Mouse (Mus musculus) MEL (cell line): ENCODE data around the gene Ifna11.
"Not testable (repeated sequence)": the region's sequence is repeated elsewhere in the genome, so short reads cannot be mapped to it uniquely, and the experiment has no call there.

Source experiments
- CHD2 ChIP-seq: IDR thresholded peaks from 2 replicates; pipeline ENCODE4 v1.6.1; 2011; ENCODE audit warnings: low read length, improper control_type of control experiment
- CTCF ChIP-seq, 3 experiments: IDR thresholded peaks in 2 of 3; conservative IDR thresholded peaks in 1 of 3; 2 replicates each; pipeline ENCODE4 v1.5.1; 2011 to 2012; ENCODE audit warnings: low read length in 3 of 3, low read depth in 2 of 3, mild to moderate bottlenecking in 2 of 3, improper control_type of control experiment in 1 of 3, inconsistent platforms in 1 of 3, mixed read lengths in 1 of 3, moderate library complexity in 1 of 3; ENCODE audit not compliant: control insufficient read depth in 1 of 3, insufficient read depth in 1 of 3, poor library complexity in 1 of 3, severe bottlenecking in 1 of 3
- ELF1 ChIP-seq: IDR thresholded peaks from 2 replicates; pipeline ENCODE4 v1.6.1; 2014; ENCODE audit warnings: low read depth, mild to moderate bottlenecking, inconsistent platforms, low read length, improper control_type of control experiment, moderate library complexity
- GATA1 ChIP-seq: IDR thresholded peaks from 2 replicates; pipeline ENCODE4 v1.6.1; 2011; ENCODE audit warnings: low read depth, low read length, improper control_type of control experiment
- HCFC1 ChIP-seq: IDR thresholded peaks from 2 replicates; pipeline ENCODE4 v1.6.1; 2012; ENCODE audit warnings: low read depth, mild to moderate bottlenecking, inconsistent platforms, low read length, improper control_type of control experiment, moderate library complexity
- JUND ChIP-seq: IDR thresholded peaks from 2 replicates; pipeline ENCODE4 v1.6.1; 2011; ENCODE audit warnings: low read depth, mild to moderate bottlenecking, improper control_type of control experiment, low read length
- MYC ChIP-seq: IDR thresholded peaks from 2 replicates; pipeline ENCODE4 v1.6.1; 2011; ENCODE audit warnings: low read depth, mild to moderate bottlenecking, low read length, improper control_type of control experiment, moderate library complexity
- POLR2A ChIP-seq, 2 experiments: IDR thresholded peaks; 2 replicates each; pipeline ENCODE4 v1.6.1; 2011 to 2012; ENCODE audit warnings: low read length in 2 of 2, mild to moderate bottlenecking in 2 of 2, control low read depth in 1 of 2, improper control_type of control experiment in 1 of 2, low read depth in 1 of 2, moderate library complexity in 1 of 2; ENCODE audit not compliant: control insufficient read depth in 1 of 2, insufficient read depth in 1 of 2, poor library complexity in 1 of 2
- POLR2AphosphoS2 ChIP-seq: IDR thresholded peaks from 2 replicates; pipeline ENCODE4 v1.6.1; 2011; ENCODE audit warnings: low read length, improper control_type of control experiment
- POLR2AphosphoS5 ChIP-seq: IDR thresholded peaks from 2 replicates; pipeline ENCODE4 v1.6.1; 2012; ENCODE audit warnings: low read depth, borderline replicate concordance, mild to moderate bottlenecking, inconsistent platforms, low read length, moderate library complexity, mixed read lengths
- SMC3 ChIP-seq: IDR thresholded peaks from 2 replicates; pipeline ENCODE4 v1.6.1; 2011; ENCODE audit warnings: low read depth, low read length, improper control_type of control experiment
- TAL1 ChIP-seq: IDR thresholded peaks from 2 replicates; pipeline ENCODE4 v1.6.1; 2012; ENCODE audit warnings: mild to moderate bottlenecking, inconsistent platforms, low read length, moderate library complexity, mixed read lengths
- TBP ChIP-seq: IDR thresholded peaks from 2 replicates; pipeline ENCODE4 v1.8.0; 2011; ENCODE audit warnings: low read depth, low read length, improper control_type of control experiment
- USF1 ChIP-seq: IDR thresholded peaks from 2 replicates; pipeline ENCODE4 v1.6.1; 2014; ENCODE audit warnings: low read depth, mild to moderate bottlenecking, inconsistent platforms, low read length, improper control_type of control experiment, moderate library complexity

- TF ChIP-seq USF1; CTCF (IDR thresholded peaks at IDR 0.05 in 2 of 3, conservative IDR thresholded peaks at IDR 0.05 in 1 of 3; ENCODE audit: control insufficient read depth in 1 of 3, insufficient read depth in 1 of 3, low read depth in 2 of 3, low read length in 3 of 3, poor library complexity in 1 of 3, severe bottlenecking in 1 of 3); POLR2A (IDR thresholded peaks at IDR 0.05; ENCODE audit: control insufficient read depth in 1 of 2, insufficient read depth in 1 of 2, low read depth in 1 of 2, low read length in 2 of 2, poor library complexity in 1 of 2); POLR2AphosphoS2; SMC3; CHD2; JUND; MYC; ELF1; GATA1; POLR2AphosphoS5; TBP; TAL1; HCFC1: not testable (repeated sequence)
Observed at GRCm38 (mm10) chr4:88799365-88799764, 20.4 kb upstream of the Ifna11 start, which contains the start of gene Gm13285.
